Mouse (Mus musculus) midbrain, postnatal 0 days (tissue): ENCODE data around the gene Ift43. TPM values are rescaled to one million over a fixed set of nuclear protein-coding genes. Genes with fewer than 3 reads are reported as not detected.

Experiments used
- ATAC-seq: fragments of 200-750 bp; cut with Nextera tagmentation; 2 replicates; pipeline ENCODE4 v1.8.0; 2017; ENCODE audit warnings: moderate number of reproducible peaks, mild to moderate bottlenecking, moderate TSS enrichment, moderate library complexity; ENCODE audit not compliant: low FRiP score
- DNase-seq: peaks from one replicate; pipeline ENCODE4 v3.0.0-alpha.2; 2015; ENCODE audit warnings: low spot score
- H3K27ac ChIP-seq: fragments of 300-500 bp; sonication (generic); 2 replicates; pipeline ENCODE4 v1.5.1; 2014; ENCODE audit warnings: low read depth, mild to moderate bottlenecking, low read length, mixed read lengths
- H3K27me3 ChIP-seq: fragments of 300-500 bp; sonication (generic); 2 replicates; pipeline ENCODE4 v1.6.1; 2014; ENCODE audit warnings: low read length, control low read depth, mixed read lengths; ENCODE audit not compliant: insufficient read depth
- H3K36me3 ChIP-seq: fragments of 300-500 bp; sonication (generic); 2 replicates; pipeline ENCODE4 v1.6.1; 2014; ENCODE audit warnings: low read length, control low read depth, mixed read lengths; ENCODE audit not compliant: insufficient read depth
- H3K4me1 ChIP-seq: fragments of 300-500 bp; sonication (generic); 2 replicates; pipeline ENCODE4 v1.6.1; 2014; ENCODE audit warnings: mild to moderate bottlenecking, control low read depth, antibody characterized with exemption, low read length, mixed read lengths; ENCODE audit not compliant: insufficient read depth
- H3K4me2 ChIP-seq: fragments of 300-500 bp; sonication (generic); 2 replicates; pipeline ENCODE4 v1.6.1; 2014; ENCODE audit warnings: low read depth, mild to moderate bottlenecking, low read length, mixed read lengths; ENCODE audit not compliant: poor library complexity, severe bottlenecking
- H3K4me3 ChIP-seq: fragments of 300-500 bp; sonication (generic); 2 replicates; pipeline ENCODE4 v1.5.1; 2014; ENCODE audit warnings: low read depth, mild to moderate bottlenecking, low read length, moderate library complexity
- H3K9ac ChIP-seq: fragments of 300-500 bp; sonication (generic); replicated peaks from 2 replicates; pipeline ENCODE4 v1.6.1; 2014; ENCODE audit warnings: mild to moderate bottlenecking, low read length, moderate library complexity, mixed read lengths; ENCODE audit not compliant: poor library complexity, severe bottlenecking
- H3K9me3 ChIP-seq: fragments of 300-500 bp; sonication (generic); 2 replicates; pipeline ENCODE4 v1.6.1; 2016; ENCODE audit warnings: low read length, control low read depth
- CTCF ChIP-seq: IDR thresholded peaks from 2 replicates; pipeline ENCODE4 v1.5.1; 2016; ENCODE audit warnings: antibody characterized with exemption, mild to moderate bottlenecking
- WGBS: fragments of 180-500 bp; shearing (Covaris S2); extraction: QIAGEN DNeasy Blood & Tissue Kit; methylation state at CpG from one replicate; pipeline ENCODE4 v1.1.7; 2014; 5-methylcytosine and 5-hydroxymethylcytosine counted together
- polyA plus RNA-seq: library from polyadenylated mRNA; unstranded; fragments of >200 nt; fragmentation: Nextera tagmentation; extraction: Ambion mirVana; gene quantifications from 2 replicates; pipeline ENCODE4 v1.2.1, GENCODE M21; 2015
- total RNA-seq: library from RNA; depleted of rRNA; stranded (reverse); fragments of >200 nt; gene quantifications from 2 replicates; pipeline ENCODE4 v1.2.3, GENCODE M21; 2014

Ift43 gene
- total and polyA plus RNA-seq, 2 experiments from 2014 or later: 11.9 to 29.7 TPM

- Histone ChIP-seq H3K9ac (no peak overlapping the region), H3K9me3 (no peaks in the 10 kb centered on the region), H3K4me3 (no peak overlapping the region), H3K4me1 (0 out of 2 replicates have a peak, but pooled peaks cover 3% of the 10 kb centered on the region), H3K4me2 (no peak overlapping the region), H3K27ac (no peak overlapping the region), H3K27me3 (no peaks in the 10 kb centered on the region), H3K36me3 (no peaks in the 10 kb centered on the region)
- DNase-seq (no peak), ATAC-seq (no peak)
- WGBS: 14% methylated on average over 12 of the region's 12 CpGs
- TF ChIP-seq CTCF: no peak
These were observed 93.2 kb downstream of the Ift43 start for GRCm38 (mm10) chr12:86175476-86175942.

GRCm38 (mm10) chr12:86176675-86177339 is 94.5 kb downstream of the Ift43 start:
- no peaks in the 10 kb centered on the region for H3K9me3 ChIP-seq
- ATAC-seq: no peak
- H3K4me2 ChIP-seq: no peak overlapping the region
- no peak overlapping the region for H3K4me3 ChIP-seq
- no peak for DNase-seq
- 0 out of 2 replicates have a peak, but pooled peaks cover 3% of the 10 kb centered on the region for H3K4me1 ChIP-seq
- no peaks in the 10 kb centered on the region for H3K36me3 ChIP-seq
- no peak for TF ChIP-seq CTCF
- H3K27me3 ChIP-seq: no peaks in the 10 kb centered on the region
- H3K9ac ChIP-seq: no peak overlapping the region
- no peak overlapping the region for H3K27ac ChIP-seq
- 79% methylated on average over 11 of the region's 11 CpGs for WGBS

- TF ChIP-seq CTCF: no peak
- peaks cover 10% of the 10 kb centered on the region; the same call in 1 of the 2 replicates for H3K4me1 ChIP-seq
- WGBS: 47% methylated on average over 7 of the region's 7 CpGs
- no peak overlapping the region for H3K9ac ChIP-seq
- peak; percentile 70 for DNase-seq
- H3K9me3 ChIP-seq: no peaks in the 10 kb centered on the region
- no peak for ATAC-seq
- H3K4me2 ChIP-seq: no peak overlapping the region
- no peak overlapping the region for H3K27ac ChIP-seq
- H3K36me3 ChIP-seq: no peaks in the 10 kb centered on the region
- H3K27me3 ChIP-seq: no peaks in the 10 kb centered on the region
- no peak overlapping the region for H3K4me3 ChIP-seq
These were observed 96.9 kb downstream of the Ift43 start for GRCm38 (mm10) chr12:86179266-86179665.

GRCm38 (mm10) chr12:86181320-86181751 is 99.0 kb downstream of the Ift43 start:
- Histone ChIP-seq H3K4me3 (no peak overlapping the region), H3K27ac (no peak overlapping the region), H3K4me1 (peaks cover 10% of the 10 kb centered on the region; the same call in 1 of the 2 replicates), H3K4me2 (no peak overlapping the region), H3K9ac (no peak overlapping the region), H3K27me3 (no peaks in the 10 kb centered on the region), H3K36me3 (no peaks in the 10 kb centered on the region), H3K9me3 (no peaks in the 10 kb centered on the region)
- WGBS: 21% methylated on average over 8 of the region's 8 CpGs
- ATAC-seq (peak; percentile 27), DNase-seq (peak; percentile 66)
- TF ChIP-seq CTCF: no peak

- no peak for DNase-seq
- H3K4me1 ChIP-seq: peaks cover 10% of the 10 kb centered on the region; the same call in 1 of the 2 replicates
- no peak overlapping the region for H3K27ac ChIP-seq
- peak; percentile 23 for TF ChIP-seq CTCF
- no peaks in the 10 kb centered on the region for H3K9me3 ChIP-seq
- no peaks in the 10 kb centered on the region for H3K36me3 ChIP-seq
- ATAC-seq: peak; percentile 59
- H3K9ac ChIP-seq: no peak overlapping the region
- H3K27me3 ChIP-seq: no peaks in the 10 kb centered on the region
- 50% methylated on average over 2 of the region's 2 CpGs for WGBS
- no peak overlapping the region for H3K4me3 ChIP-seq
- no peak overlapping the region for H3K4me2 ChIP-seq
These were observed 99.5 kb downstream of the Ift43 start for GRCm38 (mm10) chr12:86181879-86182278.

- no peak overlapping the region for H3K27ac ChIP-seq
- WGBS: 76% methylated on average over 1 of the region's 1 CpGs
These were observed 100.1 kb downstream of the Ift43 start for GRCm38 (mm10) chr12:86182414-86182813.

More at GRCm38 (mm10) chr12:86182414-86182813, 100.1 kb downstream of the Ift43 start:
- H3K4me3 ChIP-seq: no peak overlapping the region
- ATAC-seq (no peak), DNase-seq (no peak)
- H3K9me3 ChIP-seq: no peaks in the 10 kb centered on the region
- no peak for TF ChIP-seq CTCF
- peaks cover 10% of the 10 kb centered on the region; the same call in 1 of the 2 replicates for H3K4me1 ChIP-seq
- H3K36me3 ChIP-seq: no peaks in the 10 kb centered on the region
- no peak overlapping the region for H3K4me2 ChIP-seq
- H3K9ac ChIP-seq: no peak overlapping the region
- no peaks in the 10 kb centered on the region for H3K27me3 ChIP-seq
